Mouse (Mus musculus) lung, postnatal 0 days (tissue): Measurements from ENCODE around the gene Gm20696. TPM values are rescaled to one million over a fixed set of nuclear protein-coding genes. Genes with fewer than 3 reads are reported as not detected.

ENCODE experiments used
- ATAC-seq: fragments of 200-750 bp; cut with Nextera tagmentation; 2 replicates; pipeline ENCODE4 v1.8.0; 2017; ENCODE audit warnings: moderate library complexity
- DNase-seq: peaks from one replicate; pipeline ENCODE4 v3.0.0-alpha.2; 2016; ENCODE audit warnings: low spot score
- H3K27ac ChIP-seq: fragments of 300-500 bp; sonication (generic); 2 replicates; pipeline ENCODE4 v1.5.1; 2014; ENCODE audit warnings: antibody characterized with exemption, mild to moderate bottlenecking, low read length, mixed read lengths
- H3K27me3 ChIP-seq: fragments of 300-500 bp; sonication (generic); replicated peaks from 2 replicates; pipeline ENCODE4 v1.6.1; 2014; ENCODE audit warnings: low read length, mixed read lengths; ENCODE audit not compliant: insufficient read depth
- H3K36me3 ChIP-seq: fragments of 300-500 bp; sonication (generic); 2 replicates; pipeline ENCODE4 v1.6.1; 2014; ENCODE audit warnings: low read length, mixed read lengths; ENCODE audit not compliant: insufficient read depth
- H3K4me1 ChIP-seq: fragments of 300-500 bp; sonication (generic); 2 replicates; pipeline ENCODE4 v1.6.1; 2014; ENCODE audit warnings: antibody characterized with exemption, low read depth, low read length, mixed read lengths; ENCODE audit not compliant: insufficient read depth
- H3K4me2 ChIP-seq: fragments of 300-500 bp; sonication (generic); replicated peaks from 2 replicates; pipeline ENCODE4 v1.6.1; 2014; ENCODE audit warnings: low read depth, mild to moderate bottlenecking, low read length, moderate library complexity, mixed read lengths
- H3K4me3 ChIP-seq: fragments of 300-500 bp; sonication (generic); 2 replicates; pipeline ENCODE4 v1.5.1; 2014; ENCODE audit warnings: low read depth, low read length
- H3K9ac ChIP-seq: fragments of 300-500 bp; sonication (generic); replicated peaks from 2 replicates; pipeline ENCODE4 v1.6.1; 2014; ENCODE audit warnings: low read depth, mild to moderate bottlenecking
- H3K9me3 ChIP-seq: fragments of 300-500 bp; sonication (generic); 2 replicates; pipeline ENCODE4 v1.6.1; 2016; ENCODE audit warnings: low read length, mixed read lengths
- CTCF ChIP-seq: IDR thresholded peaks from 2 replicates; pipeline ENCODE4 v1.5.1; 2016; ENCODE audit warnings: antibody characterized with exemption, mild to moderate bottlenecking
- EP300 ChIP-seq: IDR thresholded peaks from 2 replicates; pipeline ENCODE4 v1.6.1; 2016; ENCODE audit warnings: antibody characterized with exemption, mild to moderate bottlenecking, control low read depth
- WGBS: fragments of 180-500 bp; shearing (Covaris S2); extraction: QIAGEN DNeasy Blood & Tissue Kit; methylation state at CpG from one replicate; pipeline ENCODE4 v1.1.7; 2014; 5-methylcytosine and 5-hydroxymethylcytosine counted together
- polyA plus RNA-seq: library from polyadenylated mRNA; unstranded; fragments of >200 nt; fragmentation: Nextera tagmentation; extraction: Ambion mirVana; gene quantifications from 2 replicates; pipeline ENCODE4 v1.2.1, GENCODE M21; 2015

Gm20696 gene
- polyA plus RNA-seq, 1 experiment from 2014 or later, result 2.3 TPM

- Histone ChIP-seq H3K9ac (no peak overlapping the region), H3K4me2 (no peak overlapping the region), H3K9me3 (no peaks in the 10 kb centered on the region), H3K4me1 (no peaks in the 10 kb centered on the region), H3K36me3 (no peaks in the 10 kb centered on the region), H3K27me3 (no peaks in the 10 kb centered on the region), H3K4me3 (no peak overlapping the region), H3K27ac (no peak overlapping the region)
- TF ChIP-seq EP300 (no peak), CTCF (no peak)
- WGBS, result 92% methylated on average over 5 of the region's 5 CpGs
- DNase-seq (no peak), ATAC-seq (no peak)
Measured at GRCm38 (mm10) chr6:99631637-99632036, 35.0 kb downstream of the Gm20696 start.

GRCm38 (mm10) chr6:99629726-99630458, 36.7 kb downstream of the Gm20696 start:
- Histone ChIP-seq H3K4me2 (no peak overlapping the region), H3K27me3 (no peaks in the 10 kb centered on the region), H3K36me3 (no peaks in the 10 kb centered on the region), H3K9me3 (no peaks in the 10 kb centered on the region), H3K9ac (no peak overlapping the region), H3K4me1 (no peaks in the 10 kb centered on the region), H3K27ac (no peak overlapping the region), H3K4me3 (no peak overlapping the region)
- no peak for DNase-seq
- no peak for TF ChIP-seq EP300
- no peak for TF ChIP-seq CTCF
- 85% methylated on average over 8 of the region's 8 CpGs for WGBS
- no peak for ATAC-seq

- WGBS, result 95% methylated on average over 2 of the region's 2 CpGs
- H3K4me2 ChIP-seq, result no peak overlapping the region
- no peak overlapping the region for H3K4me3 ChIP-seq
- H3K9ac ChIP-seq, result no peak overlapping the region
- H3K27me3 ChIP-seq, result no peaks in the 10 kb centered on the region
- no peaks in the 10 kb centered on the region for H3K36me3 ChIP-seq
- no peak for TF ChIP-seq CTCF
- no peak for TF ChIP-seq EP300
- no peaks in the 10 kb centered on the region for H3K9me3 ChIP-seq
- ATAC-seq (no peak), DNase-seq (no peak)
- H3K27ac ChIP-seq, result no peak overlapping the region
- H3K4me1 ChIP-seq, result no peaks in the 10 kb centered on the region
Measured at GRCm38 (mm10) chr6:99626347-99626746, 40.2 kb downstream of the Gm20696 start.

GRCm38 (mm10) chr6:99625803-99626202, 40.8 kb downstream of the Gm20696 start:
- Histone ChIP-seq H3K27me3 (no peaks in the 10 kb centered on the region), H3K9me3 (no peaks in the 10 kb centered on the region), H3K4me3 (no peak overlapping the region), H3K36me3 (no peaks in the 10 kb centered on the region), H3K9ac (no peak overlapping the region), H3K27ac (no peak overlapping the region), H3K4me2 (no peak overlapping the region), H3K4me1 (no peaks in the 10 kb centered on the region)
- ATAC-seq (no peak), DNase-seq (no peak)
- TF ChIP-seq EP300 (no peak), CTCF (no peak)
- WGBS, result 38% methylated on average over 7 of the region's 7 CpGs

- TF ChIP-seq CTCF, result no peak
- no peak for TF ChIP-seq EP300
- ATAC-seq, result no peak
- no peak overlapping the region for H3K4me3 ChIP-seq
- H3K4me1 ChIP-seq, result no peaks in the 10 kb centered on the region
- no peaks in the 10 kb centered on the region for H3K36me3 ChIP-seq
- no peaks in the 10 kb centered on the region for H3K27me3 ChIP-seq
- WGBS, result 49% methylated on average over 7 of the region's 7 CpGs
- no peaks in the 10 kb centered on the region for H3K9me3 ChIP-seq
- no peak overlapping the region for H3K9ac ChIP-seq
- H3K27ac ChIP-seq, result no peak overlapping the region
- DNase-seq, result no peak
- no peak overlapping the region for H3K4me2 ChIP-seq
Measured at GRCm38 (mm10) chr6:99625306-99625705, 41.3 kb downstream of the Gm20696 start.

- 91% methylated on average over 3 of the region's 3 CpGs for WGBS
- no peak for TF ChIP-seq CTCF
- no peak for TF ChIP-seq EP300
- DNase-seq (no peak), ATAC-seq (no peak)
- H3K4me3 ChIP-seq, result no peak overlapping the region
- H3K9me3 ChIP-seq, result no peaks in the 10 kb centered on the region
- no peak overlapping the region for H3K9ac ChIP-seq
- no peak overlapping the region for H3K4me2 ChIP-seq
- H3K36me3 ChIP-seq, result no peaks in the 10 kb centered on the region
- H3K27ac ChIP-seq, result no peak overlapping the region
- H3K27me3 ChIP-seq, result no peaks in the 10 kb centered on the region
- H3K4me1 ChIP-seq, result no peaks in the 10 kb centered on the region
Measured at GRCm38 (mm10) chr6:99624542-99624941, 42.1 kb downstream of the Gm20696 start.
